Mouse (Mus musculus): ENCODE data around the gene Ift80. TPM values are rescaled to one million over a fixed set of nuclear protein-coding genes. Genes with fewer than 3 reads are reported as not detected.

Ift80 gene
- polyA plus RNA-seq (2021): 96.4 TPM

- in situ Hi-C loops (cut with MboI; ENCODE audit: low pct_unique_long_range_greater_than_20kb): loop anchor here (5.0 kb wide), 1 partner anchor 38 kb away; the partner anchor contains the start of gene Trim59
- ChIA-PET POLR2A (interaction anchor here (1.0 to 5.1 kb wide), 4 partner anchors 14 to 39 kb away, joined by 3 to 43 read pairs (median 4); partner anchors contain the start of gene Trim59), CTCF (interaction anchor here (0.7 to 1.7 kb wide), 4 partner anchors 22 to 63 kb away, joined by 3 to 4 read pairs (median 4); no protein-coding TSS in a partner anchor)
- ATAC-seq (peak; percentile 92), DNase-seq (ENCODE audit: low read depth, low spot score) (peak; percentile 98)
- TF ChIP-seq CTCF (IDR thresholded peaks at IDR 0.05): no peak
- no peaks in the 10 kb centered on the region for H3K27me3 ChIP-seq
These were observed at the start of gene Ift80, which contains the start of gene Smc4 for GRCm38 (mm10) chr3:69004437-69005337. TSS of gene Ift80 (minus strand) at chr3:69004570. TSS of gene Smc4 (plus strand) at chr3:69004738.

DNA sequence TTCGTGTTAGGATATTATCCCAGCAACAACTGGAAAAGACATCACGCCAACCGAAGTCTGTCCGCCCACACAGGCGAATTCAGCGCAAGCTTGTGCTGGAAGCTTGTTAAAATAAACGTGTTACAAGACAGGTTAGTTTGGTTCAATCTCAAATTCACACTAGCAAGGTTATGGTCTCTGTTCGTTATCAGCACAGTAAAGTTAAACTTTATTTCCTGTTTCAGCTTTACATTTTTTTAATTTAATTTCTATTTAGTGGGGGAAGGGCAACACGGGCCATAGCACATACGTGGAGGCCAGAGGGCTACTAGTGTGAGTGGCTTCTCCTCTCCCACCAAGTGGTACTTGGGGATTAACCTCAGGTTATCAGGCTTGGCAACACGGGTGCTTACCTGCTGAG is 47.5 kb upstream of the Ift80 start:
- TF ChIP-seq CTCF (IDR thresholded peaks at IDR 0.05): no peak
- POLR2A ChIA-PET: interaction anchor here (0.6 to 0.7 kb wide), 2 partner anchors 29 to 1421 kb away, joined by 4 to 6 read pairs; no protein-coding TSS in a partner anchor
- H3K27me3 ChIP-seq: no peaks in the 10 kb centered on the region
- DNase-seq (ENCODE audit: low read depth, low spot score) (no peak), ATAC-seq (no peak)
- CTCF ChIA-PET: no interaction called here
- in situ Hi-C loops (cut with MboI; ENCODE audit: low pct_unique_long_range_greater_than_20kb): no loop called here

GRCm38 (mm10) chr3:69049011-69049410 is 44.6 kb upstream of the Ift80 start:
- ATAC-seq (no peak), DNase-seq (ENCODE audit: low read depth, low spot score) (no peak)
- in situ Hi-C loops (cut with MboI; ENCODE audit: low pct_unique_long_range_greater_than_20kb): no loop called here
- CTCF ChIA-PET: interaction anchor here (0.9 to 7.7 kb wide), 3 partner anchors 14 to 42 kb away, joined by 3 to 63 read pairs (median 3); no protein-coding TSS in a partner anchor
- H3K27me3 ChIP-seq: no peaks in the 10 kb centered on the region
- no peak for TF ChIP-seq CTCF (IDR thresholded peaks at IDR 0.05)
- POLR2A ChIA-PET: no interaction called here

DNA sequence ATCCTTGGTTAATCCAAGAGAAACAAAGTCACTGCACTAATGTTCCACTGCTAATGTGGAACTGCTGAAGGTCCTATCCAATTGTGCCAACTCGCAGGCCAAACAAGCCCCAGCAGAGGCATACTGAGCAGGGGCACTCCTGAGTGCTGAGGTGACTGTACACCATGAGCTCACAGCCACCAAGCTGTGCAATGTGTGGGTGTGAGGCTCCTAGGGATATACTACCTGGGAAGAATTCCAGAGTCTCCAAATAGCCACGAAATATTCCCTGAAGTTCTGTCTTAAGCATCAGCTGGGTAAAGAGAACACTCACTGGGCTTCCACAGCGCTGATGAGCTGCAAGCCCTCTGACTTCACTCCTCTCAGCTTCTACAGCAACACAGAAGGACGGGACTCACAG is 43.3 kb upstream of the Ift80 start:
- no peak for ATAC-seq
- DNase-seq (ENCODE audit: low read depth, low spot score): no peak
- in situ Hi-C loops (cut with MboI; ENCODE audit: low pct_unique_long_range_greater_than_20kb): no loop called here
- no peaks in the 10 kb centered on the region for H3K27me3 ChIP-seq
- CTCF ChIA-PET: interaction anchor here (0.8 to 7.7 kb wide), 5 partner anchors 15 to 80 kb away, joined by 3 to 63 read pairs (median 3); no protein-coding TSS in a partner anchor
- POLR2A ChIA-PET: interaction anchor here (1.1 to 2.4 kb wide), 2 partner anchors 16 to 41 kb away, joined by 3 to 6 read pairs; no protein-coding TSS in a partner anchor
- no peak for TF ChIP-seq CTCF (IDR thresholded peaks at IDR 0.05)

DNA sequence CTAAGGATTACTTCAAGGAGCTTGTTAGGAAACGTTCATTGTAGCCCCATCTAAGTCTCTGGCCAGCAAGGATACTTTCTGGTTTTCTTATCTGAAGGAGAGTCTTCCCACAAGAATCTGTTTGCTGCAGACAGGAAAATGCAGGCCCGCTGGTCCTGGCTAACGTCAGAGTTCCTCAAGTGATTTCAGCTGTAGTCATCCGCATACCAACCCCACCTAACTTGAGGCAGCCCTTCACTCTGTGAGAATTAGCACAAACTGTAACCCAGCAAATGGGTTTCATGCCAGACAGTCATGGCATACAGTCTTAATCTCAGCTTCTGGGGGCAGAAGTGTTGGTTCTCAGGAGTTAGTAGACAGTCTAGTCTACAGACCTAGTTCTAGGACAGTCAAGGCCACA is 42.1 kb upstream of the Ift80 start:
- no peak for TF ChIP-seq CTCF (IDR thresholded peaks at IDR 0.05)

DNA sequence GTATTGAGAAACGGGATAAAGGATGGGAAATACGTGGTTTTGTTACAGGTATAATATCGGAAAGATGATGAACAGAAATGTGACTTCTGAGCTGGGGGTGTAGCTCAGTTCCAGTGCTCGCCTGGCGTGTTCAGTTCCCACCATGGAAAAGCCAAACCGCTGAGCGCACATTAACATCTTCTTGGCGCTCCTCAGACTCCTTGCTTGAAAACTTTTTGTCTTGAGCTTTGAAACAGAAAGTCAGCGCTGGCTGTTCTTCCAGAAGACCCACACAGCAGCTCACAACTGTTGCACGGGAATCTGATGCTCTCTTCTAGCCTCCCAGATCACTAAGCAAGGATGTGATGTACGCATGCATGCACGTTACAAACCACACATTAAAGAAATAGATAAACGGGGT is 41.4 kb upstream of the Ift80 start:
- in situ Hi-C loops (cut with MboI; ENCODE audit: low pct_unique_long_range_greater_than_20kb): no loop called here
- no peak for TF ChIP-seq CTCF (IDR thresholded peaks at IDR 0.05)
- H3K27me3 ChIP-seq: no peaks in the 10 kb centered on the region
- CTCF ChIA-PET: interaction anchor here (1.0 to 7.7 kb wide), 9 partner anchors 11 to 79 kb away, joined by 3 to 63 read pairs (median 7); no protein-coding TSS in a partner anchor
- POLR2A ChIA-PET: interaction anchor here (0.6 to 3.6 kb wide), 6 partner anchors 10 to 80 kb away, joined by 3 to 43 read pairs (median 4); partner anchors contain the start of genes Ift80 and Smc4
- DNase-seq (ENCODE audit: low read depth, low spot score) (no peak), ATAC-seq (no peak)

More for the DNA sequence above, 42.1 kb upstream of the Ift80 start:
- no peaks in the 10 kb centered on the region for H3K27me3 ChIP-seq
- POLR2A ChIA-PET: interaction anchor here (0.6 to 2.4 kb wide), 6 partner anchors 9 to 54 kb away, joined by 3 to 6 read pairs (median 3); no protein-coding TSS in a partner anchor
- in situ Hi-C loops (cut with MboI; ENCODE audit: low pct_unique_long_range_greater_than_20kb): no loop called here
- ATAC-seq (no peak), DNase-seq (ENCODE audit: low read depth, low spot score) (no peak)
- CTCF ChIA-PET: interaction anchor here (2.2 to 7.7 kb wide), 4 partner anchors 10 to 44 kb away, joined by 7 to 63 read pairs (median 16); no protein-coding TSS in a partner anchor

DNA sequence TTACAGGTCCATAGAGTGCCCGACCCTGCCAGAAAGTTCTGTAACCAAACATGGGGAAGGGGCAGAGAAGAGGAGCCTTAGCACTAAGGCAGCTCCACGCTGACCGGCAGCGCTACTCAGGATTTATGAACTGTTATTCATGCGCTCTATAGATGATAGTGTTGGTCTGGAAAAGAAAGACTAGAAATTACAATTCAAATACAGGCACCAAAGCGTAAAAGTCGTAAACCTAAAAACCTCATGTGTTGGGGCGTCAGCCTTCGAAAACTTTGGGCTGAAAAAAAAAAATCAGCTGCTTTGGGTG is 41.0 kb upstream of the Ift80 start:
- TF ChIP-seq CTCF (IDR thresholded peaks at IDR 0.05): no peak
- DNase-seq (ENCODE audit: low read depth, low spot score): no peak
- no peaks in the 10 kb centered on the region for H3K27me3 ChIP-seq
- POLR2A ChIA-PET: interaction anchor here (0.6 to 3.6 kb wide), 8 partner anchors 18 to 1545 kb away, joined by 3 to 43 read pairs (median 4); partner anchors contain the start of genes Ift80 and Smc4
- no peak for ATAC-seq
- in situ Hi-C loops (cut with MboI; ENCODE audit: low pct_unique_long_range_greater_than_20kb): no loop called here
- CTCF ChIA-PET: interaction anchor here (1.0 to 7.7 kb wide), 9 partner anchors 11 to 80 kb away, joined by 3 to 63 read pairs (median 7); no protein-coding TSS in a partner anchor

DNA sequence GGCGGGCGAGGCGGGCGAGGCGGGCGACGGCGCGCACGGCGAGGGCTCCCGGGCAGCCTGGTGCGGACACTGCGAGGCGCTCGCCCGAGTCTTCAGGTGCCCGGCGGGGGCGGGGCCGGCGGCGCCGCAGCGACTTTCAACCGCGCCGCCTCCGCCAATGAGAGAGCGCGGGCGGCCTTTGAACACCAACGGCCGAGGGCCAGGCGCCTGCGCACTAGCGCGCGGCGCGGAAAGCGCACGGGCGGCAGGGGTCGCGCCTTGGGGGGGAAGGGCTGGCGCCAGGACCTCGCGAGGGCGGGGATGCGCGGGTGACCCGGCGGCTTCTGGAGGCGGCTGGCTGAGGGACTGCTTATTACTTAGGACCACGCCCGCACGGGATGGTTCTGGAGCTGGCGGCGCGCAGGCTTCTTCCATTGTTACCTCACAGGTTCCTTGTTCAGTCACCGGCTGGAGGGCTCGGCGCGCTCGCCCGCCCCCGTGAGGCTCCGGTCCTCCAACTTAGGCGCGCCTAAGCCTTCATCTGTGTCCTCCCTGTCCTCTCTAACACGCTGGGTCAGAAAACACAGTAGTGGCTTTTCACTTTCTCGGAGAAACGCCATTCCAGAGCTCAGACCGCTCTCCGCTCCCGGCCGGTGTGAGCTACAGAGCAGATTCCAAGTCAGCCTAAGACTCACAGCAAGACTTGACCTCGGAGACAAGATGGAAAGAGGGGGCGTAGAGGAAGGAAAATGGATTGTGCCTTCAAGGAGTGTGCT is 40.5 kb upstream of the Ift80 start, which contains the start of gene Trim59:
Trim59 (minus strand) TSS at position 111 of the 755 bp plus-strand sequence.
- in situ Hi-C loops (cut with MboI; ENCODE audit: low pct_unique_long_range_greater_than_20kb): loop anchor here (5.0 kb wide), 1 partner anchor 38 kb away; no protein-coding TSS in a partner anchor
- POLR2A ChIA-PET: interaction anchor here (0.6 to 3.6 kb wide), 11 partner anchors 9 to 1545 kb away, joined by 3 to 43 read pairs (median 4); partner anchors contain the start of genes Ift80 and Smc4
- ATAC-seq (peak; percentile 97), DNase-seq (ENCODE audit: low read depth, low spot score) (peak; percentile 84)
- no peak for TF ChIP-seq CTCF (IDR thresholded peaks at IDR 0.05)
- CTCF ChIA-PET: interaction anchor here (1.0 to 7.7 kb wide), 9 partner anchors 12 to 80 kb away, joined by 3 to 63 read pairs (median 4); no protein-coding TSS in a partner anchor
- no peaks in the 10 kb centered on the region for H3K27me3 ChIP-seq

GRCm38 (mm10) chr3:69044167-69044591 is 39.8 kb upstream of the Ift80 start:
- no peak for TF ChIP-seq CTCF (IDR thresholded peaks at IDR 0.05)
- ChIA-PET POLR2A (interaction anchor here (0.7 to 3.6 kb wide), 8 partner anchors 8 to 82 kb away, joined by 3 to 43 read pairs (median 4); partner anchors contain the start of genes Ift80 and Smc4), CTCF (interaction anchor here (1.2 to 7.7 kb wide), 5 partner anchors 19 to 36 kb away, joined by 4 to 63 read pairs (median 8); no protein-coding TSS in a partner anchor)
- in situ Hi-C loops (cut with MboI; ENCODE audit: low pct_unique_long_range_greater_than_20kb): loop anchor here (5.0 kb wide), 1 partner anchor 37 kb away; no protein-coding TSS in a partner anchor
- H3K27me3 ChIP-seq: no peaks in the 10 kb centered on the region
- DNase-seq (ENCODE audit: low read depth, low spot score) (no peak), ATAC-seq (peak; percentile 33)

Measured in Patski (cell line).